Mouse (Mus musculus) forebrain, embryonic 11.5 days (tissue): Measurements from ENCODE around the gene Epgn. TPM values are rescaled to one million over a fixed set of nuclear protein-coding genes. Genes with fewer than 3 reads are reported as not detected.

ENCODE experiments used
- ATAC-seq: fragments of 200-750 bp; cut with Nextera tagmentation; replicated peaks from 2 replicates; pipeline ENCODE4 v1.8.0; 2017; ENCODE audit warnings: moderate TSS enrichment; ENCODE audit not compliant: low FRiP score
- DNase-seq: peaks from one replicate; pipeline ENCODE4 v3.0.0-alpha.2; 2017; ENCODE audit warnings: low spot score
- H3K27ac ChIP-seq: fragments of 300-500 bp; sonication (generic); 2 replicates; pipeline ENCODE4 v1.5.1; 2014; ENCODE audit warnings: low read depth, low read length
- H3K27me3 ChIP-seq: fragments of 300-500 bp; sonication (generic); 2 replicates; pipeline ENCODE4 v1.6.1; 2014; ENCODE audit warnings: mild to moderate bottlenecking, low read length, mixed read lengths; ENCODE audit not compliant: control insufficient read depth, insufficient read depth
- H3K36me3 ChIP-seq: fragments of 300-500 bp; sonication (generic); 2 replicates; pipeline ENCODE4 v1.6.1; 2014; ENCODE audit warnings: mild to moderate bottlenecking, low read length, moderate library complexity, mixed read lengths; ENCODE audit not compliant: control insufficient read depth, insufficient read depth
- H3K4me1 ChIP-seq: fragments of 300-500 bp; sonication (generic); replicated peaks from 2 replicates; pipeline ENCODE4 v1.6.1; 2014; ENCODE audit warnings: low read length, mixed read lengths; ENCODE audit not compliant: control insufficient read depth, insufficient read depth
- H3K4me2 ChIP-seq: fragments of 300-500 bp; sonication (generic); 2 replicates; pipeline ENCODE4 v1.6.1; 2014; ENCODE audit warnings: low read depth, mild to moderate bottlenecking, low read length, moderate library complexity, mixed read lengths; ENCODE audit not compliant: severe bottlenecking
- H3K4me3 ChIP-seq: fragments of 300-500 bp; sonication (generic); 2 replicates; pipeline ENCODE4 v1.5.1; 2014; ENCODE audit warnings: low read depth, low read length
- H3K9ac ChIP-seq: fragments of 300-500 bp; sonication (generic); 2 replicates; pipeline ENCODE4 v1.6.1; 2014; ENCODE audit warnings: low read length
- H3K9me3 ChIP-seq: fragments of 300-500 bp; sonication (generic); 2 replicates; pipeline ENCODE4 v1.6.1; 2016; ENCODE audit warnings: low read length, mixed read lengths; ENCODE audit not compliant: control insufficient read depth
- WGBS: fragments of 180-500 bp; shearing (Covaris S2); extraction: QIAGEN DNeasy Blood & Tissue Kit; methylation state at CpG from one replicate; pipeline ENCODE4 v1.1.7; 2014; 5-methylcytosine and 5-hydroxymethylcytosine counted together
- polyA plus RNA-seq: library from polyadenylated mRNA; unstranded; fragments of >200 nt; fragmentation: Nextera tagmentation; extraction: Ambion mirVana; gene quantifications from 2 replicates; pipeline ENCODE4 v1.2.1, GENCODE M21; 2014

Epgn gene
- polyA plus RNA-seq, result 0.24 and 0.33 TPM in 2 replicates

GRCm38 (mm10) chr5:91027164-91027563, at the start of gene Epgn:
Gene Epgn (plus strand): TSS chr5:91027464.
- no peaks in the 10 kb centered on the region for H3K4me1 ChIP-seq
- H3K9me3 ChIP-seq, result no peaks in the 10 kb centered on the region
- H3K27me3 ChIP-seq, result no peaks in the 10 kb centered on the region
- 86% methylated on average over 6 of the region's 6 CpGs for WGBS
- no peak within 1 kb of the TSS for H3K27ac ChIP-seq
- H3K9ac ChIP-seq, result no peak within 1 kb of the TSS
- H3K4me3 ChIP-seq, result no peak within 1 kb of the TSS
- DNase-seq, result no peak
- H3K4me2 ChIP-seq, result no peak within 1 kb of the TSS
- no peaks in the 10 kb centered on the region for H3K36me3 ChIP-seq
- ATAC-seq, result no peak

GRCm38 (mm10) chr5:90980297-90980696, 47.0 kb upstream of the Epgn start:
- H3K4me1 ChIP-seq, result no peaks in the 10 kb centered on the region
- H3K36me3 ChIP-seq, result no peaks in the 10 kb centered on the region
- no peak overlapping the region for H3K4me3 ChIP-seq
- H3K27me3 ChIP-seq, result no peaks in the 10 kb centered on the region
- 92% methylated on average over 7 of the region's 7 CpGs for WGBS
- no peak for DNase-seq
- ATAC-seq, result no peak
- no peak overlapping the region for H3K9ac ChIP-seq
- H3K27ac ChIP-seq, result no peak overlapping the region
- no peaks in the 10 kb centered on the region for H3K9me3 ChIP-seq
- H3K4me2 ChIP-seq, result no peak overlapping the region

GRCm38 (mm10) chr5:90987605-90988004, 39.7 kb upstream of the Epgn start:
- Histone ChIP-seq H3K9me3 (no peaks in the 10 kb centered on the region), H3K9ac (no peak overlapping the region), H3K4me3 (no peak overlapping the region), H3K4me2 (no peak overlapping the region), H3K36me3 (no peaks in the 10 kb centered on the region), H3K4me1 (no peaks in the 10 kb centered on the region; the same call in 1 of the 2 replicates), H3K27me3 (no peaks in the 10 kb centered on the region), H3K27ac (no peak overlapping the region)
- DNase-seq, result peak; percentile 62
- peak; percentile 95 for ATAC-seq
- WGBS, result 35% methylated on average over 5 of the region's 5 CpGs

GRCm38 (mm10) chr5:90988149-90988548, 39.1 kb upstream of the Epgn start:
- ATAC-seq (peak; percentile 34; the same call in 1 of the 2 replicates), DNase-seq (no peak)
- no peaks in the 10 kb centered on the region for H3K9me3 ChIP-seq
- no peak overlapping the region for H3K27ac ChIP-seq
- H3K9ac ChIP-seq, result no peak overlapping the region
- no peaks in the 10 kb centered on the region for H3K36me3 ChIP-seq
- 46% methylated on average over 3 of the region's 3 CpGs for WGBS
- no peaks in the 10 kb centered on the region for H3K27me3 ChIP-seq
- H3K4me2 ChIP-seq, result no peak overlapping the region
- H3K4me1 ChIP-seq, result no peaks in the 10 kb centered on the region; the same call in 1 of the 2 replicates
- H3K4me3 ChIP-seq, result no peak overlapping the region

- WGBS, result 86% methylated on average over 4 of the region's 4 CpGs
- no peaks in the 10 kb centered on the region for H3K27me3 ChIP-seq
- H3K4me1 ChIP-seq, result no peaks in the 10 kb centered on the region; the same call in 1 of the 2 replicates
- H3K27ac ChIP-seq, result no peak overlapping the region
- H3K9ac ChIP-seq, result no peak overlapping the region
- H3K4me2 ChIP-seq, result no peak overlapping the region
- no peak overlapping the region for H3K4me3 ChIP-seq
- ATAC-seq (no peak), DNase-seq (no peak)
- H3K36me3 ChIP-seq, result no peaks in the 10 kb centered on the region
- H3K9me3 ChIP-seq, result no peaks in the 10 kb centered on the region
These were observed 38.7 kb upstream of the Epgn start for GRCm38 (mm10) chr5:90988592-90988991.

GRCm38 (mm10) chr5:90999942-91000341, 27.3 kb upstream of the Epgn start:
- no peaks in the 10 kb centered on the region for H3K27me3 ChIP-seq
- DNase-seq (no peak), ATAC-seq (no peak)
- H3K36me3 ChIP-seq, result no peaks in the 10 kb centered on the region
- 93% methylated on average over 8 of the region's 8 CpGs for WGBS
- no peak overlapping the region for H3K4me3 ChIP-seq
- H3K4me1 ChIP-seq, result no peaks in the 10 kb centered on the region
- H3K9ac ChIP-seq, result no peak overlapping the region
- H3K27ac ChIP-seq, result no peak overlapping the region
- no peak overlapping the region for H3K4me2 ChIP-seq
- H3K9me3 ChIP-seq, result no peaks in the 10 kb centered on the region

GRCm38 (mm10) chr5:91015216-91015615, 12.0 kb upstream of the Epgn start:
- no peaks in the 10 kb centered on the region for H3K9me3 ChIP-seq
- H3K27ac ChIP-seq, result no peak overlapping the region
- no peak overlapping the region for H3K4me2 ChIP-seq
- H3K27me3 ChIP-seq, result no peaks in the 10 kb centered on the region
- ATAC-seq (no peak), DNase-seq (no peak)
- H3K4me3 ChIP-seq, result no peak overlapping the region
- WGBS, result 90% methylated on average over 10 of the region's 10 CpGs
- no peak overlapping the region for H3K9ac ChIP-seq
- H3K36me3 ChIP-seq, result no peaks in the 10 kb centered on the region
- H3K4me1 ChIP-seq, result no peaks in the 10 kb centered on the region

GRCm38 (mm10) chr5:91023114-91023513, 4.2 kb upstream of the Epgn start:
- Histone ChIP-seq H3K4me3 (no peak overlapping the region), H3K27me3 (no peaks in the 10 kb centered on the region), H3K9ac (no peak overlapping the region), H3K4me1 (no peaks in the 10 kb centered on the region), H3K4me2 (no peak overlapping the region), H3K27ac (no peak overlapping the region), H3K9me3 (no peaks in the 10 kb centered on the region), H3K36me3 (no peaks in the 10 kb centered on the region)
- ATAC-seq (no peak), DNase-seq (no peak)
- WGBS, result 94% methylated on average over 8 of the region's 8 CpGs

GRCm38 (mm10) chr5:91027840-91028239, 576 bp downstream of the Epgn start:
- 94% methylated on average over 1 of the region's 1 CpGs for WGBS
- H3K9me3 ChIP-seq, result no peaks in the 10 kb centered on the region
- no peak for DNase-seq

More at GRCm38 (mm10) chr5:91027840-91028239, 576 bp downstream of the Epgn start:
- no peak overlapping the region for H3K9ac ChIP-seq
- no peaks in the 10 kb centered on the region for H3K36me3 ChIP-seq
- H3K4me2 ChIP-seq, result no peak overlapping the region
- H3K4me3 ChIP-seq, result no peak overlapping the region
- no peak for ATAC-seq
- no peaks in the 10 kb centered on the region for H3K4me1 ChIP-seq
- H3K27me3 ChIP-seq, result no peaks in the 10 kb centered on the region
- no peak overlapping the region for H3K27ac ChIP-seq
